Mouse (Mus musculus): ENCODE results near the gene Gpc3.

DNA sequence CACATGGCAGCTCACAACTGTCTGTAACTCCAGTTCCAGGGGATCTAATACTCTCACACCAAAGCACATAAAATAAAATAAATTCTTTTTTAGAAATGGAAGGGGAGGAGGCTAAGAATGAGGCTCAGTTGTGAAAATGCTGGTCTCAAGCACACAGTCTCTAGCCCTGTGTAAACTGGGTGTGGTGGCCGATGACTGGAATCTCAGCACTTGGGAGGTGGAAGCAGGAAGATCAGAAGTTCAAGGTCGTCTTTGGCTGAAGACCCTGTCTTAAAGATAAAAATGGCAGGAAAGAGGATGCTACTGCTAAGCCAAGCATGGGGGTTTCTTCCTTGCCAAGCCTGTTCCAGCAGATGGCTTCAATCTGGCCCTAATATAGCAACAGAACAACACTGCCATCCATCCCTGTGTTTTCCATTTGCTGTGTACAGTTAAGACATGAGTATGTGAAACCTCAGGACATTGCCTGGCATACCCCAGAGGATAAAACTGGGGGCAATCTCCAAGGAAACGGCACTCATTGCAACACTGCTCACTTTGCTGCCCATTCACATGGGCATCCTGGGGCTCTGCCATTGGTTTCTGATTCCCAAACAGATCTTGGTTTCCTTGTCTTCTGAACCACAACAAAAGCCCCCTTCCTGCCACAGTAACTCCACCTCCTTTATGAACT, 334.9 kb downstream of the Gpc3 start:
- TF ChIP-seq CTCF (IDR thresholded peaks at IDR 0.05; ENCODE audit: extremely low read depth, insufficient read depth, insufficient read length, insufficient replicate concordance) = no peak
- no peak for TF ChIP-seq POLR2A (IDR thresholded peaks at IDR 0.05; ENCODE audit: low read depth, low read length)

All from spleen, adult 2 months (tissue).